Mouse (Mus musculus): ENCODE data around the gene Neb. TPM values are rescaled to one million over a fixed set of nuclear protein-coding genes. Genes with fewer than 3 reads are reported as not detected.

Gene Neb
- polyA plus RNA-seq, 1 experiment from 2014 or later: 4.9 TPM

GRCm38 (mm10) chr2:52320175-52320574, 58.1 kb downstream of the Neb start:
- peak; percentile 77; the same call in 1 of the 2 replicates for ATAC-seq (ENCODE audit: low FRiP score, low TSS enrichment)
- 58% methylated on average over 2 of the region's 2 CpGs for WGBS

GRCm38 (mm10) chr2:52319020-52319567, 59.2 kb downstream of the Neb start:
- H3K9ac ChIP-seq (replicated peaks; ENCODE audit: low read length): no peak overlapping the region
- ATAC-seq (ENCODE audit: low FRiP score, low TSS enrichment): peak; percentile 89
- no peak overlapping the region for H3K27ac ChIP-seq (ENCODE audit: low read length)
- H3K36me3 ChIP-seq (ENCODE audit: insufficient read depth, low read length): no peaks in the 10 kb centered on the region
- H3K9me3 ChIP-seq (ENCODE audit: low read length): no peaks in the 10 kb centered on the region
- WGBS: 49% methylated on average over 5 of the region's 5 CpGs
- H3K4me1 ChIP-seq (ENCODE audit: insufficient read depth, low read length): 0 out of 2 replicates have a peak, but pooled peaks cover 8% of the 10 kb centered on the region
- no peaks in the 10 kb centered on the region for H3K27me3 ChIP-seq (ENCODE audit: insufficient read depth, low read length)
- no peak overlapping the region for H3K4me3 ChIP-seq (ENCODE audit: low read length)
- H3K4me2 ChIP-seq (replicated peaks; ENCODE audit: low read depth, low read length): no peak overlapping the region

More at GRCm38 (mm10) chr2:52320175-52320574, 58.1 kb downstream of the Neb start:
- no peak overlapping the region for H3K4me3 ChIP-seq (ENCODE audit: low read length)
- no peak overlapping the region for H3K9ac ChIP-seq (replicated peaks; ENCODE audit: low read length)
- H3K4me1 ChIP-seq (ENCODE audit: insufficient read depth, low read length): 0 out of 2 replicates have a peak, but pooled peaks cover 8% of the 10 kb centered on the region
- H3K4me2 ChIP-seq (replicated peaks; ENCODE audit: low read depth, low read length): no peak overlapping the region
- no peaks in the 10 kb centered on the region for H3K27me3 ChIP-seq (ENCODE audit: insufficient read depth, low read length)
- no peak overlapping the region for H3K27ac ChIP-seq (ENCODE audit: low read length)
- no peaks in the 10 kb centered on the region for H3K9me3 ChIP-seq (ENCODE audit: low read length)
- H3K36me3 ChIP-seq (ENCODE audit: insufficient read depth, low read length): no peaks in the 10 kb centered on the region

GRCm38 (mm10) chr2:52317471-52317870, 60.8 kb downstream of the Neb start:
- 86% methylated on average over 4 of the region's 4 CpGs for WGBS
- Histone ChIP-seq H3K4me1 (ENCODE audit: insufficient read depth, low read length) (0 out of 2 replicates have a peak, but pooled peaks cover 8% of the 10 kb centered on the region), H3K36me3 (ENCODE audit: insufficient read depth, low read length) (no peaks in the 10 kb centered on the region), H3K27me3 (ENCODE audit: insufficient read depth, low read length) (no peaks in the 10 kb centered on the region), H3K9ac (replicated peaks; ENCODE audit: low read length) (no peak overlapping the region), H3K4me3 (ENCODE audit: low read length) (no peak overlapping the region), H3K4me2 (replicated peaks; ENCODE audit: low read depth, low read length) (no peak overlapping the region), H3K27ac (ENCODE audit: low read length) (no peak overlapping the region), H3K9me3 (ENCODE audit: low read length) (no peaks in the 10 kb centered on the region)
- ATAC-seq (ENCODE audit: low FRiP score, low TSS enrichment): no peak

- Histone ChIP-seq H3K27ac (ENCODE audit: low read length) (no peak overlapping the region), H3K9me3 (ENCODE audit: low read length) (no peaks in the 10 kb centered on the region), H3K9ac (replicated peaks; ENCODE audit: low read length) (no peak overlapping the region), H3K4me3 (ENCODE audit: low read length) (no peak overlapping the region), H3K36me3 (ENCODE audit: insufficient read depth, low read length) (no peaks in the 10 kb centered on the region), H3K4me2 (replicated peaks; ENCODE audit: low read depth, low read length) (no peak overlapping the region), H3K27me3 (ENCODE audit: insufficient read depth, low read length) (no peaks in the 10 kb centered on the region), H3K4me1 (ENCODE audit: insufficient read depth, low read length) (0 out of 2 replicates have a peak, but pooled peaks cover 5% of the 10 kb centered on the region)
- whole genome bisulfite sequencing: 56% methylated on average over 3 of the region's 3 CpGs
- no peak for ATAC-seq (ENCODE audit: low FRiP score, low TSS enrichment)
Measured at GRCm38 (mm10) chr2:52315737-52316136, 62.5 kb downstream of the Neb start.

- H3K9ac ChIP-seq (replicated peaks; ENCODE audit: low read length): no peak overlapping the region
- H3K9me3 ChIP-seq (ENCODE audit: low read length): no peaks in the 10 kb centered on the region
- no peak overlapping the region for H3K4me3 ChIP-seq (ENCODE audit: low read length)
- no peak overlapping the region for H3K27ac ChIP-seq (ENCODE audit: low read length)
- H3K4me1 ChIP-seq (ENCODE audit: insufficient read depth, low read length): 0 out of 2 replicates have a peak, but pooled peaks cover 5% of the 10 kb centered on the region
- ATAC-seq (ENCODE audit: low FRiP score, low TSS enrichment): no peak
- no peak overlapping the region for H3K4me2 ChIP-seq (replicated peaks; ENCODE audit: low read depth, low read length)
- no peaks in the 10 kb centered on the region for H3K36me3 ChIP-seq (ENCODE audit: insufficient read depth, low read length)
- 87% methylated on average over 7 of the region's 7 CpGs for WGBS
- no peaks in the 10 kb centered on the region for H3K27me3 ChIP-seq (ENCODE audit: insufficient read depth, low read length)
Measured at GRCm38 (mm10) chr2:52314922-52315730, 63.1 kb downstream of the Neb start.

GRCm38 (mm10) chr2:52310757-52311156, 67.5 kb downstream of the Neb start:
- Histone ChIP-seq H3K27me3 (ENCODE audit: insufficient read depth, low read length) (no peaks in the 10 kb centered on the region), H3K4me3 (ENCODE audit: low read length) (no peak overlapping the region), H3K36me3 (ENCODE audit: insufficient read depth, low read length) (no peaks in the 10 kb centered on the region), H3K4me2 (replicated peaks; ENCODE audit: low read depth, low read length) (no peak overlapping the region), H3K4me1 (ENCODE audit: insufficient read depth, low read length) (no peaks in the 10 kb centered on the region), H3K27ac (ENCODE audit: low read length) (no peak overlapping the region), H3K9ac (replicated peaks; ENCODE audit: low read length) (no peak overlapping the region), H3K9me3 (ENCODE audit: low read length) (no peaks in the 10 kb centered on the region)
- 72% methylated on average over 4 of the region's 4 CpGs for WGBS
- no peak for ATAC-seq (ENCODE audit: low FRiP score, low TSS enrichment)

- H3K4me2 ChIP-seq (replicated peaks; ENCODE audit: low read depth, low read length): no peak overlapping the region
- H3K27ac ChIP-seq (ENCODE audit: low read length): no peak overlapping the region
- no peaks in the 10 kb centered on the region for H3K27me3 ChIP-seq (ENCODE audit: insufficient read depth, low read length)
- no peaks in the 10 kb centered on the region for H3K9me3 ChIP-seq (ENCODE audit: low read length)
- no peak overlapping the region for H3K9ac ChIP-seq (replicated peaks; ENCODE audit: low read length)
- 85% methylated on average over 5 of the region's 5 CpGs for WGBS
- H3K4me3 ChIP-seq (ENCODE audit: low read length): no peak overlapping the region
- no peaks in the 10 kb centered on the region for H3K4me1 ChIP-seq (ENCODE audit: insufficient read depth, low read length)
- ATAC-seq (ENCODE audit: low FRiP score, low TSS enrichment): no peak
- no peaks in the 10 kb centered on the region for H3K36me3 ChIP-seq (ENCODE audit: insufficient read depth, low read length)
Measured at GRCm38 (mm10) chr2:52306635-52307034, 71.6 kb downstream of the Neb start.

- ATAC-seq (ENCODE audit: low FRiP score, low TSS enrichment): no peak
- H3K4me3 ChIP-seq (ENCODE audit: low read length): no peak overlapping the region
- H3K9ac ChIP-seq (replicated peaks; ENCODE audit: low read length): no peak overlapping the region
- H3K4me1 ChIP-seq (ENCODE audit: insufficient read depth, low read length): no peaks in the 10 kb centered on the region
- WGBS: 73% methylated on average over 3 of the region's 3 CpGs
- no peaks in the 10 kb centered on the region for H3K36me3 ChIP-seq (ENCODE audit: insufficient read depth, low read length)
- H3K27me3 ChIP-seq (ENCODE audit: insufficient read depth, low read length): no peaks in the 10 kb centered on the region
- H3K4me2 ChIP-seq (replicated peaks; ENCODE audit: low read depth, low read length): no peak overlapping the region
- H3K9me3 ChIP-seq (ENCODE audit: low read length): no peaks in the 10 kb centered on the region
- H3K27ac ChIP-seq (ENCODE audit: low read length): no peak overlapping the region
Measured at GRCm38 (mm10) chr2:52304554-52304953, 73.7 kb downstream of the Neb start.

- Histone ChIP-seq H3K27ac (ENCODE audit: low read length) (no peak overlapping the region), H3K4me3 (ENCODE audit: low read length) (no peak overlapping the region), H3K9ac (replicated peaks; ENCODE audit: low read length) (no peak overlapping the region), H3K36me3 (ENCODE audit: insufficient read depth, low read length) (no peaks in the 10 kb centered on the region), H3K4me1 (ENCODE audit: insufficient read depth, low read length) (no peaks in the 10 kb centered on the region), H3K27me3 (ENCODE audit: insufficient read depth, low read length) (no peaks in the 10 kb centered on the region), H3K4me2 (replicated peaks; ENCODE audit: low read depth, low read length) (no peak overlapping the region), H3K9me3 (ENCODE audit: low read length) (no peaks in the 10 kb centered on the region)
- ATAC-seq (ENCODE audit: low FRiP score, low TSS enrichment): no peak
- 76% methylated on average over 1 of the region's 1 CpGs for WGBS
Measured at GRCm38 (mm10) chr2:52303405-52303804, 74.9 kb downstream of the Neb start.

GRCm38 (mm10) chr2:52297969-52298368, 80.3 kb downstream of the Neb start:
- Histone ChIP-seq H3K9ac (replicated peaks; ENCODE audit: low read length) (no peak overlapping the region), H3K4me3 (ENCODE audit: low read length) (no peak overlapping the region), H3K4me1 (ENCODE audit: insufficient read depth, low read length) (no peaks in the 10 kb centered on the region), H3K36me3 (ENCODE audit: insufficient read depth, low read length) (no peaks in the 10 kb centered on the region), H3K9me3 (ENCODE audit: low read length) (no peaks in the 10 kb centered on the region), H3K27me3 (ENCODE audit: insufficient read depth, low read length) (no peaks in the 10 kb centered on the region), H3K27ac (ENCODE audit: low read length) (no peak overlapping the region), H3K4me2 (replicated peaks; ENCODE audit: low read depth, low read length) (no peak overlapping the region)
- ATAC-seq (ENCODE audit: low FRiP score, low TSS enrichment): no peak
- 98% methylated on average over 5 of the region's 5 CpGs for WGBS

All from kidney, embryonic 16.5 days (tissue).